Mouse (Mus musculus): ENCODE data around the gene Aasdhppt.
A peak's percentile ranks its signal among the peaks of the same experiment; 100 is the strongest.

The Aasdhppt gene

DNA sequence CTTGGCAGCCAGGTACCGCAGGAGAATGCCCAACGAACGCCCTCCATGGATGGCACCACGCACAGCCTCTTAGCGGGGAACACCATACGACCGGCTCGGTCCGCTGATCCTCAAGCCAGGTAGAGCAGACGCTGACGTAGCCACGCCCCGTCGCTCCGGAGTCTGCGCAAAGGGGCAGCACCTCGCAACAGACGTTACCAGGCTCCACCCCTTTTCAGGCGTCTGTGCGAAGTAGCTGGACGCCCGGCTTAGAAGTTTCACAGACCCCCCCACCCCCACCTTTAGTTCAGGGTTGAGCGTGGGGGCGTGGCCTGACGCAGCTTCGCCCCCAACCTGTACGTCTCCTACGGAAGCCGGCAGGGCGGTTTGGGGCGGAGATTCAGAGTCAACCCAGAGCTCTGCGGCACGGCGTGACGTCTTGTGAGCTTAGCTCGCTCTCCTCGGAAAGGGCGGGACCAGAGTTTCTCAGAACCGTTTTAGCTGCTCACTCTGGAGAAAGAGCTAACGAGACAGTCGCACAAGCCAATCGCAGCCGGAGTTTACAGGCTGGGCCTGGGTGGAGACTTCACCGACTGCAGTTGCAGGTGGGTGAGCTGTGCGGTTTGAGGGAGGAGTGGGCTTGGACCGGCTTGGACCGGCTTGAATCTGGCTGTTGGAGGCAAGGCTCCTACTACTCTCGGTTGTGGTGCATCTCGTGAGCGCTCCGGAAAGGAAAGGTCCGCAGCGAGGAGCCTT lies at the start of gene Aasdhppt, which contains the start of gene Kbtbd3:
TSS of gene Aasdhppt (minus strand) at position 121 of the 735 bp plus-strand sequence.
TSS of gene Kbtbd3 (plus strand) at position 483 of the 735 bp plus-strand sequence.
- peak; percentile 100 for DNase-seq

DNA sequence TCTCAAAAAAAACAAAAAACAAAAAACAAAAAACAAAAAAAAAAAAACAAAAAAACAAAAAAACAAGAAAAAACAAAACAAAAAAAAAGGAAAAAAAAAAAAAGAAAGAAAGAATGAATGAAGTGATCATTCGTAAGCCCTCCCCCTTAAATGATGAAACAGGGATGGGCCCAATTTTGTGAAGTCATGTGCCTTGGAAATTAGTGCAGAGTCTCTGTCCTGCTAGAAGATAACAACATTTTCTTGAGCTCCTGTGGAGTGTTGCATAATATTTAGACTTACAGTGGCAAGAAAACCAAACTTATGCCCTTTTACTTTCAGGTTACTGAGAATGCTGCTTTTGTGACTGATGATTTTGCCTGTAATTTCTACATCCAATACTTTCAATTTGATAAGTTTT lies 43.9 kb upstream of the Aasdhppt start:
- no peak for DNase-seq

DNA sequence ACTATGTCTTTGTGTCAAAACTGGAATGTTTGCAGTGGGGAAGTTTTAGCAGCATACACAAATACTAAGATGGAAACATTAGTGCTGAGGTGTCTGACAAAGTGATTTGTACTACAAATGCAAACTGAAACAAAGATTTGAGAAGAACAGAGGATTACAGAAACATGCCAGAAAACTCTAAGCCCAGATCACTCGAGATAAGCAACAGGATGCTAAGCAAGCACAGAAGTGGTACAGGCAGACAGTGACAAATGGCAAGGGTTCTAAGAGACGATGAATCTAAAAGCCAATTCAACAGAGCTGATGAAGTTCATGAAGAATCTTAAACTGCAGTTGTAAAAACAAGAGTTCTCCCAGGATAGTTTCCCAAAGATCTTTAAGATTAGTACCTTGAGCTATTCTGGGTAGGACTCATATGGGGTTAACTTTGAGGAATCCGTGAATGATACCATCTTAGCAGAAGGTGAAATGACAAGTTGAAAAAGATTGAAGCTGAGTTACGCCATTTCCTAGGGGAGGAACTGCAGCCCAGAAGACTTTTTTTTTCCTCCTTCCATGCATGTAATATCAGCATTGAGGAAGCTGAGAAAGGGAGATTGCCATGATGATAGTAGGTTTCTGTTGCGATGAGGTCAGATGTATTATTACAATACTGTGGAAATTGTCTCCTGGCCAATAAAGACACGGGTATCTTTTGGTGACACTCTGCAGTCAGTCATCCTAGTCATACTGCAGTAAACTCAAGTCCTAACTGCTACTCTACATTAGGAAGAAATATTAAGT lies 9.9 kb upstream of the Aasdhppt start:
- DNase-seq, result no peak

DNA sequence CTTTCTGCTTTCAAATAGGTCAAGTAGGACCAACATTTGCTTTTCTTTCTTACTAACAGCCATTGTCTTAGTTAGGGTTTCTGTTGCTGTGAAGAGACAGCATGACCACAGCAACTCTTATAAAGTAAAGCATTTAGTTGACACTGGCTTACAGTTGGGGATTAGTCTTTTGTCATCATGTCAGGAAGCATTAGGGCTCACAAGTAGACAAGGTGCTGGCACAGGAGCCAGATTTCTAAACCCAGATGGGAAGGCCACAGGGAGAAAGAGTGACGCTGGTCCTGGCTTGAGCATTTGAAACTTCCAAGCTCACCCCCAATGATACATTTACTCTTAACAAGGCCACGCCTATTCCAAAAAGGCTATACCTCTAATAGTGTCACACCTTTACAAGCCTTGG lies 6.5 kb upstream of the Aasdhppt start:
- DNase-seq, result no peak

DNA sequence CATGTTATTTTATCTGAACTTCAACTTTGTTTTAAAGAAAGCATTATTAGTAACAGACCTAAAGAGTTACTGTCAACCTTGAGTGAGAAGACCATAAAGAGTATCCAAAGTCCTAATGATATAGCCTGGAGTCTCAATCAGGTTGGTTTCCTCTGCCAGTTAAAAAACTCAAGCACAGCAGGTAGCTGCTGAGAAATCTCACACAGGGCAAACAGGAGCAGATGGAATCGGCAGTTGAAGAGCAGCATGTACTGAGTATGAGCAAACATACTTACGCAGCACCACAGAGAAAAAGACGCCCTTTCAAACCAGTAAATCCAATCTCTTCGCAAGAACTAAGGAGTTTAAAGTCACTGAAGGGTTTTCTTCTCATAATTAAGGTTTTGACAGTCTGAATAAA lies 4.7 kb upstream of the Aasdhppt start:
- no peak for DNase-seq

DNA sequence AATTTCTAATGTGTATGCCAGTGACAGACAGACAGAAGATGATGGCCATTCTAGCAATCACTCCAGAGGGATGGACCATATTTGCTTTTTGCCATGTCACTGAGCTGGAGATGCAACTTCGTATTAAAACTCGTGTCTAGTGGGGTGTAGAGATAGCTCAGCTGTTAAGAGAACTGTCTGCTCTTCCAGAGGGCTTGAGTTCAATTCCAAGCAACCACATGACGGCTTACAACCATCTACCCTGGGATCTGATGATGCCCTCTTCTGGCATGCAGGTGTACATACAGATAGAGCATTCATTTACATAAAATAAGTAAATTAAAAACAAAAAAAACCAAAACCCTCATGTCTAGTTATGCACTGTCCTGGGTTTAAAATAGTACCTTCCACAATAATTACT lies 1.9 kb upstream of the Aasdhppt start:
- no peak for DNase-seq

DNA sequence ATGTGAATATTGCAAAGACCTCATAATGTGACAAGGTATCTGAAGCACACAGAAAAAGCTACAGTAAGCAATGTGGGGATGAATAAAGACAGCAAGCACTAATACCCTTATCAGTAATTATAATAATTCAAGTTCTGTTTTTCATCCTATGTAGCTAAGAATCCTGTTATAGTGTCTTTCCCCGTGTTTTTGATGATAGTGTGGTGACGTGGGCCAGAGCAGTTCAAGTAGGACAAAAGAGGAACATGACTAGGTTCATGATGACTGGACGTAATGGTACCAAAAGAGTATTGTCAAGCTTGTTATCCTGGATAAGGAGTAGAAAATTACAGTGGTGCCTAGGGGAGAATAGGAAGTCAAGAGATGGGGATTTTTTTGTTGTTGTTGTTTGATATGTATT lies 1.4 kb upstream of the Aasdhppt start:
- no peak for DNase-seq

DNA sequence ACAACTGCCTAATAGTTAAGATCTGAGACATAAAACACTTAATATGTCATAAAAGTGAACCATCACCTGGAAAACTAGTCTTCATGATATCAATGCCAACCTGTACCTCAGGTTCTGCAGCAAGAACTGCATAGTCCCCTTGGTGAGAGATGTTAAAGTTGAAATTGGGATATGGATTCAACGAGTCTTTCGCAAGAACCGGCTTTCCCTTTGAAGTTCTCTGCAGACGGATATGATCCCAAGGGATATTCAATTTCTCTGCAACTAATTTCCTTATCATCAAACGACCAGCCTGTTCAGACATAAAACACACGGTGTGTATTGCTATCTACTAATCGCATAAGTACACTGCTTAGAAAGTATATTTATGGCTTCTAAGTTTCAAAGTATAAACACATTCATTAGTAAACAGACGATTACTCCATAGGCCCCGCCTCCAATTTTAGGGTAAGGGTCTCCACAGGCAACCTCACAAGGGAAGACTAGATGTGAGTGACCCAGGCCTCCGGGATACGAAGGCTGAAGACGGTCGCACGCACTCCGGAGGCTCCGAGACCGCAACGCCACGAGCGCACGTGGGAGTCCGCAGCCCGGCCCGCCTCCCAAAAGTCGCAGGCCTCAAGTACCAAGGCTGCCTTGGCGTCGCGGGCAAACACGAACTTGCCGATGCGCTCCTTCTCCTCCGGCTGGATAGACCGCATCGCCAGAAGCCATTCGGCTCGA lies 482 bp downstream of the Aasdhppt start:
- no peak for DNase-seq

DNA sequence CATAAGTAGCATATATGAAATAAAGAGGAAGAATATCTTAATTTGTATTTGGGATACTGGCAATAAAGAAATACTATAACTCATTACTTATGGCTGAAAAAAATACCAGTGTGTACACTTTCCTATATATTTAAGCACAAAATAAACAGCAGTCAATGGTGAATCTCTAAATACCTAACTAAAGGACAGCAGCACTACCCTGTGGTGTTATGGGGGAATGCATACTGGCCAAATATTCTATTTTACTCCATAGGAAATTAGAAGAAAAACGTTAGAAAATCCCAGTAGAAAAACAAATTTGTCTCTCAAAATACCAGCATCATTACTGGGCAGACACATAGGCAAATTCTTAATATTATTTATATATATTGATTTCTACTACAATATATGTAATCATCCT lies 4.4 kb downstream of the Aasdhppt start:
- no peak for DNase-seq

DNA sequence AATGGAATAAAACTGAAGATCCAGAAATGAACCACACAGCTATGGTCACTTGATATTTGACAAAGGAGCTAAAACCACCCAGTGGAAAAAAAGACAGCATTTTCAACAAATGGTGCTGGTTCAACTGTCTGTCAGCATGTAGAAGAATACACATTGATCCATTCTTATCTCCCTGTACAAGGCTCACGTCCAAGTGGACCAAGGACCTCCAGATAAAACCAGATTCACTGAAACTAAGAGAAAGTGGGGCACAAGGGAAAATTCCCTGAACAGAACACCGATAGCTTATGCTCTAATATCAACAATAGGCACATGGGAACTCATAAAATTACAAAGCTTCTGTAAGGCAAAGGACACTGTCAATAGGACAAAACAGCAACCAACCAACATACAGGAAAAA lies 8.8 kb downstream of the Aasdhppt start:
- no peak for DNase-seq

DNA sequence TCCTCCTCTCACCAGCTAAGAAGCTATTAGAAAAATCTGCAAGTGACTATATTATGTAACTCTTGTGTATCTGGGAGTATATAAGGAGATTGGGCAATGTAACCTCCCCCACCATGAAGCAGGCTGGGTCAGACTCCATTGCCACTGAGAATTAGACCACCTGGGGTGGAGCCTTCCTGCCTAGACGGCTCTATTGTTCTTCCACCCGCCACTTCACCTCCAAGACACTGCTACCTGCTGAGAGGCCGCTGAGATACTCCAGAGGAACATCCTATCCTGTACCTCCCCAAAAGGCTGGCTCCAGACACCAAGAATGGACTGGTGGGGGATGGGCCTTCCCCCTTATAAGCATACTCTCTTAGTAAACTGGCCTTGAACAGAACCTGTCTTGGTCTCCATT lies 25.4 kb downstream of the Aasdhppt start:
- no peak for DNase-seq

DNA sequence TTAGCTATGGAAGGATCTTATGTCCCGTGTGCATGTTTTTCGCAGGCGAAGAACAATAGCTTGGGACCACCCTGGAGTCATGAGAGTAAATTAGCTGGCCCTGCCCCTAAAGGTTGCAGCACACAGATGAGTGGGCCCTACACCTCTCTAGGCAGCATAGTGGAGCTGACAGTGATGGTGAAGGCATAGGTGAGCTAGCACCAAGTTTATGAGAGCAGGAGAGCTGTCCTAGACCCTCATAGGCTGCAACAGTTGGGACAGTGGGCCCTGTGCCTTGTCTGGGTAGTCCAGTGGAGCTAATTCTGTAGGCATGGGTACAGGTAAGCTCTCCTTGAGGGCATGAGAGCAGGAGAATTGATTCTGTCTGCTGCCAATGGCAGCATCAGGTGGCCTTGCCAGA lies 42.4 kb downstream of the Aasdhppt start:
- DNase-seq, result no peak

DNA sequence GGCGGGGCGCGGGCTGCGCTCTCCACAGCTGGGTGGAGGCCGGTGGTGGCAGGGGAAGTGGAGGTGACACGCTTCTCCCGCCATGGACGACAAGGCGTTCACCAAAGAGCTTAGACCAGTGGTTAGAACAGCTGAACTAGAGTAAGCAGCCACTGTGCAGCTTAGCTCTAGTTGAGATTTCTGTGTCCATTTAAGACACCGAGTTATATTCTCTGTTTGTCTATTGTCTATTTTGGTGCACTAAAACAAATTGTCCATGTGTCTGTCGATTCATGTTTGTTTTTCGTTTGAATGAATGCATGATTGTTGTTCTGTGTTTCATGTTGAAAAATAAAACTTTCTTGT lies 48.6 kb downstream of the Aasdhppt start:
- DNase-seq, result no peak

DNA sequence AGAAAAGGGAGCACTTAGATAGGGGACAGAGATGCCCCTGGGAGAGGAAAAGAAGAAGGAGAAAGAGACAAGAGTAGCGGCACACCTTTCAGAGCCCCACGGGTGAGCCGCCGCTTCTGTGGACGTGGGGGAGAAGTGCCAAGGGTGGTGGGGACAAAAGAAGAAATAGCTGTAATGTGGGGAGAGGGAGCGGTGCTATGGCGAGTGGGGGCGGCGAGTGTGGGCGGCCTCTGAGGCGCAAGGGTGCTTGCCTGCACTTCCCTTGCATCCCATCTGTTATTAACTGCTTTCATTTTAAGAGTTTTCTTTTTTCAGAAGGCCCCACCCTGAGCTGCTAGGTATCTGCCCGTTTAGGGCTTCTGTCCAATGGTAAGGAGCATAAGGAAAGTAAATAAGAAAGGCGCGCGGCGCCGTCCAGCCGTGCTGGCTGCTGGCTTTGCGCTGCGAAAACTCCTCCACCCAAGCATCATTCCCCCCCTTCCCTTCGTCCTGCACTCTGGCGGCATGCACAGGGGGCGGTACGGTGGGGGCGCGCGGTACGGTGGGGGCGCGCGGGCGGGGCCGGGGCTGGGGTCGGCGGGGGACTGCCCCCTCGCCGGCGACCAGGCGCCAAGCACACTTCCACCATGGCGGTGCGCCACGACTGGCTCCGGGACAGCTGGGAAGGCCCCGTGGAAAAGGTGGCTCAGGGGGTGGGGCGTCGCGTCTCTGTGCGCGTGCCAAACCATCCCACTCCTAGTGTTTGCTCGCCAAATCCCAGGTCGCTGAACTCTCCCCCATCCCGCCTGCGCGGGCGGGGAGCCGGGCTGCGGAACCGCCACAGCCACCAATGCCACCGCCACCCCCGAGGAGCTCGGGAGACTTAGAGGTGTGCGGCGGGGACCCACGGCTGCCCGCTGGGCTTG lies 49.2 kb downstream of the Aasdhppt start:
- peak; percentile 49 for DNase-seq

DNA sequence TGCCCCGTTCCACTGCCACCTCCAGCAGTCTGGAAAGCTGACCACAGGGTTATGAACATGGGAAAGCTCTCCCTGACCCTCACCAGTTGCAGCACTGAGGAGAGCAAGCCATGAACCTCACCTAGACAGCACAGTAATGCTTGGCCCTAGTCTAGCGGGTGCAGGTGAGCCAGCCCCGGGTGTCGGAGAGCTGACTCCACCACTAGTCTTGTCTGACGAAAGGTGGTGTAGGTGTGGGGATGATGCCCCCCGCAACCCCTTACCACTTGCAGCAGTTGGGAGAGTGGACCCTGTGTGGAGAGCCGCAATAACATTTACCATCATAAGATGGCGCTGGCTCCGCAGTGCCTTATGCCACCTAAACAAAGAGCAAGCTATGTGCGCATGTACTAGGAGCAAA lies 50.2 kb downstream of the Aasdhppt start:
- DNase-seq, result no peak

Data from embryo, embryonic 11 days (tissue).